9 mouse cellular contexts compared by ENCODE assay signal in genomic region chr10:127515983-127516459, GRCm38 (mm10). TPM values are rescaled to one million over a fixed set of nuclear protein-coding genes. Genes with fewer than 3 reads are reported as not detected.
DNase-seq lines count a peak whose midpoint lies in the region; ATAC-seq and TF ChIP-seq lines count a peak whose summit lies in the region.
"Had no signal": no experiment of that assay in that cellular context is flagged by ENCODE, and none has a peak within 500 bp of the region (broad histone marks: within the 10 kb centered on the region; RNA-seq: fewer than 3 reads in every experiment).

No protein-coding gene starts in this region.

- H3K9ac ChIP-seq in hindbrain, embryonic 11.5 days (ENCODE audit: low read depth, low read length): no peak overlapping the region; the same call in 1 of the 2 replicates
- no peak overlapping the region for H3K9ac ChIP-seq in hindbrain, embryonic 16.5 days (ENCODE audit: low read depth, low read length)
- H3K9ac ChIP-seq in embryonic facial prominence, embryonic 14.5 days (ENCODE audit: low read depth, low read length): peak overlapping the region; percentile 45; the same call in 1 of the 2 replicates
- no peak overlapping the region for H3K9ac ChIP-seq in liver, embryonic 14.5 days (replicated peaks)

- intact Hi-C loops in left cerebral cortex, postnatal 4 days (cut with DNase I): no loop called here

- no peak for TF ChIP-seq CTCF in G1E (IDR thresholded peaks at IDR 0.05; ENCODE audit: low read depth, low read length)
- no peak for TF ChIP-seq CTCF in liver, embryonic 14.5 days (IDR thresholded peaks at IDR 0.05; ENCODE audit: low read depth)

- peaks cover 3% of the 10 kb centered on the region; the same call in 1 of the 2 replicates for H3K36me3 ChIP-seq in hindbrain, embryonic 11.5 days (ENCODE audit: control insufficient read depth, insufficient read depth, low read length)
- H3K36me3 ChIP-seq in hindbrain, embryonic 16.5 days (ENCODE audit: control insufficient read depth, insufficient read depth, low read length): peaks cover 11% of the 10 kb centered on the region
- H3K36me3 ChIP-seq in G1E (replicated peaks): peaks cover 60% of the 10 kb centered on the region
- H3K36me3 ChIP-seq in embryonic facial prominence, embryonic 14.5 days (ENCODE audit: control insufficient read depth, insufficient read depth, low read length): peaks cover 35% of the 10 kb centered on the region
- peaks cover 36% of the 10 kb centered on the region for H3K36me3 ChIP-seq in liver, embryonic 14.5 days (replicated peaks; ENCODE audit: control insufficient read depth, insufficient read depth, low read depth)

- no peaks in the 10 kb centered on the region for H3K9me3 ChIP-seq in hindbrain, embryonic 11.5 days (ENCODE audit: control insufficient read depth, low read length)
- no peaks in the 10 kb centered on the region for H3K9me3 ChIP-seq in hindbrain, embryonic 16.5 days (ENCODE audit: control insufficient read depth, low read length)
- H3K9me3 ChIP-seq in G1E (replicated peaks): no peaks in the 10 kb centered on the region
- no peaks in the 10 kb centered on the region for H3K9me3 ChIP-seq in embryonic facial prominence, embryonic 14.5 days (ENCODE audit: control insufficient read depth, low read length)
- no peaks in the 10 kb centered on the region for H3K9me3 ChIP-seq in liver, embryonic 14.5 days (ENCODE audit: control insufficient read depth, low read length)

- peak; percentile 30 for DNase-seq in hindbrain, embryonic 11.5 days (ENCODE audit: low spot score)
- DNase-seq in G1E (ENCODE audit: low spot score): no peak
- no peak for DNase-seq in embryonic facial prominence, embryonic 14.5 days (ENCODE audit: low spot score)
- no peak for DNase-seq in liver, embryonic 14.5 days (ENCODE audit: low read depth in 3 of 3, low spot score in 3 of 3)
- DNase-seq in right cerebral cortex, postnatal 4 days: no peak
- no peak for DNase-seq in left cerebral cortex, postnatal 4 days
- no peak for DNase-seq in right cerebral cortex, postnatal 14 days
- DNase-seq: thymus, postnatal 14 days had no signal

- H3K4me1 ChIP-seq in hindbrain, embryonic 11.5 days (replicated peaks; ENCODE audit: control insufficient read depth, insufficient read depth, low read length): peaks cover 36% of the 10 kb centered on the region
- H3K4me1 ChIP-seq in hindbrain, embryonic 16.5 days (ENCODE audit: control insufficient read depth, insufficient read depth, low read depth, low read length): peaks cover 46% of the 10 kb centered on the region
- peaks cover 100% of the 10 kb centered on the region for H3K4me1 ChIP-seq in G1E (ENCODE audit: insufficient read depth, low read depth, low read length)
- H3K4me1 ChIP-seq in embryonic facial prominence, embryonic 14.5 days (ENCODE audit: control insufficient read depth, insufficient read depth, low read length): peaks cover 44% of the 10 kb centered on the region
- peaks cover 16 to 34% of the 10 kb centered on the region in 2 experiments for H3K4me1 ChIP-seq in liver, embryonic 14.5 days (replicated peaks; ENCODE audit: control insufficient read depth in 2 of 2, insufficient read depth in 2 of 2, low read length in 1 of 2)

- no peak for TF ChIP-seq EP300 in liver, embryonic 14.5 days (IDR thresholded peaks at IDR 0.05; ENCODE audit: low read depth)

- H3K27ac ChIP-seq in hindbrain, embryonic 11.5 days (ENCODE audit: low read depth, low read length): 0 out of 2 replicates have a peak overlapping the region, but pooled peaks have one; percentile 36
- H3K27ac ChIP-seq in hindbrain, embryonic 16.5 days (ENCODE audit: low read depth, low read length): no peak overlapping the region
- H3K27ac ChIP-seq in embryonic facial prominence, embryonic 14.5 days (replicated peaks; ENCODE audit: low read depth, low read length): peak overlapping the region; percentile 72
- no peak overlapping the region; the same call in 1 of the 2 replicates for H3K27ac ChIP-seq in liver, embryonic 14.5 days

- H3K4me2 ChIP-seq in hindbrain, embryonic 11.5 days (replicated peaks; ENCODE audit: low read depth, low read length): peak overlapping the region; percentile 31; the same call in 1 of the 2 replicates
- H3K4me2 ChIP-seq in hindbrain, embryonic 16.5 days (ENCODE audit: low read length): no peak overlapping the region
- peak overlapping the region; percentile 46 for H3K4me2 ChIP-seq in embryonic facial prominence, embryonic 14.5 days (ENCODE audit: low read depth, low read length)
- H3K4me2 ChIP-seq in liver, embryonic 14.5 days (ENCODE audit: low read depth): peak overlapping the region; percentile 44

- ATAC-seq in hindbrain, embryonic 11.5 days (ENCODE audit: low FRiP score): no peak
- no peak for ATAC-seq in hindbrain, embryonic 16.5 days
- ATAC-seq in G1E (ENCODE audit: extremely low read depth, insufficient number of reproducible peaks, low FRiP score, poor library complexity, severe bottlenecking): no peak
- ATAC-seq in embryonic facial prominence, embryonic 14.5 days (ENCODE audit: low read depth): no peak
- ATAC-seq in liver, embryonic 14.5 days (ENCODE audit: insufficient read depth): no peak

- H3K27me3 ChIP-seq in hindbrain, embryonic 11.5 days (ENCODE audit: control insufficient read depth, insufficient read depth, low read length): peaks cover 30% of the 10 kb centered on the region
- peaks cover 2% of the 10 kb centered on the region; the same call in 1 of the 2 replicates for H3K27me3 ChIP-seq in hindbrain, embryonic 16.5 days (replicated peaks; ENCODE audit: control insufficient read depth, insufficient read depth, low read length)
- H3K27me3 ChIP-seq in G1E (ENCODE audit: insufficient read depth, low read length): peaks cover 12% of the 10 kb centered on the region
- peaks cover 57% of the 10 kb centered on the region for H3K27me3 ChIP-seq in embryonic facial prominence, embryonic 14.5 days (replicated peaks; ENCODE audit: control insufficient read depth, insufficient read depth, low read length)
- H3K27me3 ChIP-seq in liver, embryonic 14.5 days (ENCODE audit: control insufficient read depth, insufficient read depth, low read length): peaks cover 35% of the 10 kb centered on the region

- 18% methylated on average over 8 of the region's 8 CpGs for WGBS in hindbrain, embryonic 11.5 days
- WGBS in hindbrain, embryonic 16.5 days: 18% methylated on average over 8 of the region's 8 CpGs
- WGBS in embryonic facial prominence, embryonic 14.5 days: 18% methylated on average over 8 of the region's 8 CpGs
- WGBS in liver, embryonic 14.5 days (ENCODE audit: insufficient replicate concordance): 28% methylated on average over 8 of the region's 8 CpGs

- no peak overlapping the region for H3K4me3 ChIP-seq in hindbrain, embryonic 11.5 days (ENCODE audit: low read depth, low read length)
- H3K4me3 ChIP-seq in hindbrain, embryonic 16.5 days (ENCODE audit: low read length): no peak overlapping the region
- H3K4me3 ChIP-seq in G1E (ENCODE audit: low read depth, low read length): peak overlapping the region; percentile 77
- peak overlapping the region; percentile 8 for H3K4me3 ChIP-seq in embryonic facial prominence, embryonic 14.5 days (ENCODE audit: low read depth, low read length)
- H3K4me3 ChIP-seq in liver, embryonic 14.5 days (ENCODE audit: insufficient read depth in 1 of 2, low read depth in 2 of 2, low read length in 2 of 2): no peak overlapping the region

RNA-seq across cellular contexts. Expression of gene Ndufa4l2, which starts 1.3 kb away (rescaled TPM):
- 6.5 and 7.0 TPM in 2 replicates for polyA plus RNA-seq in hindbrain, embryonic 11.5 days (2014; fragmentation: Nextera tagmentation; extraction: Ambion mirVana)
- polyA plus RNA-seq in hindbrain, embryonic 16.5 days (2015; fragmentation: Nextera tagmentation; extraction: Ambion mirVana): 23.2 and 29.5 TPM in 2 replicates
- 976 and 1,076 TPM in 2 replicates for total RNA-seq in G1E (2014; fragmentation: Nextera tagmentation)
- 238 and 262 TPM in 2 replicates for total RNA-seq in G1E (2017)
- polyA plus RNA-seq in G1E (2012): 1,245 and 1,719 TPM in 2 replicates
- 57.7 and 91.9 TPM in 2 replicates for polyA plus RNA-seq in embryonic facial prominence, embryonic 14.5 days (2014; fragmentation: Nextera tagmentation; extraction: Ambion mirVana)
- 2.1 and 3.6 TPM in 2 replicates for polyA plus RNA-seq in liver, embryonic 14.5 days (2012; rRNA removed)
- polyA plus RNA-seq in liver, embryonic 14.5 days (2014; fragmentation: Nextera tagmentation; extraction: Ambion mirVana): 2.0 and 5.8 TPM in 2 replicates
- 1 to 10 TPM; 4.9 to 7.5 TPM for total RNA-seq in left cerebral cortex, postnatal 4 days (2021)

RNA-seq across cellular contexts. Expression of gene Shmt2, which starts 6.2 kb away (rescaled TPM):
- polyA plus RNA-seq in hindbrain, embryonic 11.5 days (2014; fragmentation: Nextera tagmentation; extraction: Ambion mirVana): 70.3 and 70.4 TPM in 2 replicates
- 52.8 and 59.3 TPM in 2 replicates for polyA plus RNA-seq in hindbrain, embryonic 16.5 days (2015; fragmentation: Nextera tagmentation; extraction: Ambion mirVana)
- total RNA-seq in G1E (2014; fragmentation: Nextera tagmentation) (338 and 343 TPM in 2 replicates), G1E (2017) (238 and 271 TPM in 2 replicates)
- polyA plus RNA-seq in G1E (2012): 622 and 702 TPM in 2 replicates
- polyA plus RNA-seq in embryonic facial prominence, embryonic 14.5 days (2014; fragmentation: Nextera tagmentation; extraction: Ambion mirVana): 80.0 and 89.4 TPM in 2 replicates
- 81.0 and 88.6 TPM in 2 replicates for polyA plus RNA-seq in liver, embryonic 14.5 days (2012; rRNA removed)
- 82.7 and 88.2 TPM in 2 replicates for polyA plus RNA-seq in liver, embryonic 14.5 days (2014; fragmentation: Nextera tagmentation; extraction: Ambion mirVana)
- 10 to 100 TPM; 39.7 to 39.9 TPM for total RNA-seq in left cerebral cortex, postnatal 4 days (2021)

RNA-seq across cellular contexts. Expression of gene Stac3, which starts 14.5 kb away (rescaled TPM):
- polyA plus RNA-seq in hindbrain, embryonic 11.5 days (2014; fragmentation: Nextera tagmentation; extraction: Ambion mirVana): 0.36 and 0.43 TPM in 2 replicates
- 2.0 and 3.3 TPM in 2 replicates for polyA plus RNA-seq in hindbrain, embryonic 16.5 days (2015; fragmentation: Nextera tagmentation; extraction: Ambion mirVana)
- total RNA-seq in G1E (2014; fragmentation: Nextera tagmentation): 1.2 TPM in 1 of 2 replicates, not detected in the other
- total RNA-seq in G1E (2017): 0.60 and 0.93 TPM in 2 replicates
- polyA plus RNA-seq in G1E (2012): 0.07 and 0.17 TPM in 2 replicates
- polyA plus RNA-seq in embryonic facial prominence, embryonic 14.5 days (2014; fragmentation: Nextera tagmentation; extraction: Ambion mirVana): 5.0 and 5.2 TPM in 2 replicates
- polyA plus RNA-seq in liver, embryonic 14.5 days (2012; rRNA removed): 0.16 and 0.37 TPM in 2 replicates
- polyA plus RNA-seq in liver, embryonic 14.5 days (2014; fragmentation: Nextera tagmentation; extraction: Ambion mirVana): not detected in 2 replicates
- 1 to 10 TPM; 5.1 to 5.2 TPM for total RNA-seq in left cerebral cortex, postnatal 4 days (2021)

RNA-seq across cellular contexts. Expression of gene Nxph4, which starts 18.3 kb away (rescaled TPM):
- polyA plus RNA-seq in hindbrain, embryonic 11.5 days (2014; fragmentation: Nextera tagmentation; extraction: Ambion mirVana): 54.5 and 59.8 TPM in 2 replicates
- polyA plus RNA-seq in hindbrain, embryonic 16.5 days (2015; fragmentation: Nextera tagmentation; extraction: Ambion mirVana): 129 and 136 TPM in 2 replicates
- total RNA-seq in G1E (2014; fragmentation: Nextera tagmentation): not detected in 2 replicates
- 0.06 and 0.11 TPM in 2 replicates for total RNA-seq in G1E (2017)
- 0.22 and 0.40 TPM in 2 replicates for polyA plus RNA-seq in G1E (2012)
- 5.2 and 6.1 TPM in 2 replicates for polyA plus RNA-seq in embryonic facial prominence, embryonic 14.5 days (2014; fragmentation: Nextera tagmentation; extraction: Ambion mirVana)
- not detected in 2 replicates for polyA plus RNA-seq in liver, embryonic 14.5 days (2012; rRNA removed)
- 0.13 TPM in 1 of 2 replicates, not detected in the other for polyA plus RNA-seq in liver, embryonic 14.5 days (2014; fragmentation: Nextera tagmentation; extraction: Ambion mirVana)
- 10 to 100 TPM; 12.9 to 14.4 TPM for total RNA-seq in left cerebral cortex, postnatal 4 days (2021)

Comparison
In these comparisons a context has a peak if more than half of its experiments do, and no peak if none do; other contexts are left out.
1. H3K27ac ChIP-seq: peak in hindbrain, embryonic 11.5 days (single experiment) and embryonic facial prominence, embryonic 14.5 days (single experiment); none in hindbrain, embryonic 16.5 days (single experiment) and liver, embryonic 14.5 days (single experiment).
2. H3K4me3 ChIP-seq: peak in G1E (single experiment) and embryonic facial prominence, embryonic 14.5 days (single experiment); none in hindbrain, embryonic 11.5 days (single experiment), hindbrain, embryonic 16.5 days (single experiment) and liver, embryonic 14.5 days (0 of 2).
3. RNA of gene Ndufa4l2, which starts 1.3 kb away (polyA plus RNA-seq): 1,245 to 1,719 TPM in G1E; 57.7 to 91.9 TPM in embryonic facial prominence, embryonic 14.5 days, 23.2 to 29.5 TPM in hindbrain, embryonic 16.5 days, 6.5 to 7.0 TPM in hindbrain, embryonic 11.5 days and 2.0 to 5.8 TPM in liver, embryonic 14.5 days; every median in the first group is over 10 times any median in the second.